Mouse (Mus musculus) stomach, postnatal 0 days (tissue): ENCODE results near the gene Smad1.

Experiments
- CTCF ChIP-seq: IDR thresholded peaks from 2 replicates; pipeline ENCODE4 v1.5.1; 2016; ENCODE audit warnings: antibody characterized with exemption, low read depth, mild to moderate bottlenecking, moderate library complexity
- EP300 ChIP-seq: optimal IDR thresholded peaks from 2 replicates; pipeline ENCODE3; 2016; ENCODE audit warnings: antibody characterized with exemption

GRCm38 (mm10) chr8:79362430-79362829 lies 36.9 kb downstream of the Smad1 start:
- no peak for TF ChIP-seq CTCF
- TF ChIP-seq EP300: no peak
